8 mouse cellular contexts compared by ENCODE assay signal in genomic region chr15:8097853-8098252, GRCm38 (mm10). TPM values are rescaled to one million over a fixed set of nuclear protein-coding genes. Genes with fewer than 3 reads are reported as not detected.
DNase-seq lines count a peak whose midpoint lies in the region; ATAC-seq lines count a peak whose summit lies in the region.

No protein-coding gene starts in this region.

- peak overlapping the region; percentile 83 for H3K4me3 ChIP-seq in limb, embryonic 13.5 days
- H3K4me3 ChIP-seq in midbrain, embryonic 13.5 days (replicated peaks) = peak overlapping the region; percentile 77

- H3K27me3 ChIP-seq in limb, embryonic 13.5 days = no peaks in the 10 kb centered on the region
- H3K27me3 ChIP-seq in midbrain, embryonic 13.5 days = no peaks in the 10 kb centered on the region

- H3K9ac ChIP-seq in limb, embryonic 13.5 days = no peak overlapping the region
- H3K9ac ChIP-seq in midbrain, embryonic 13.5 days (replicated peaks) = no peak overlapping the region

- no peaks in the 10 kb centered on the region for H3K9me3 ChIP-seq in limb, embryonic 13.5 days
- no peaks in the 10 kb centered on the region for H3K9me3 ChIP-seq in midbrain, embryonic 13.5 days

- H3K27ac ChIP-seq in limb, embryonic 13.5 days = no peak overlapping the region
- H3K27ac ChIP-seq in midbrain, embryonic 13.5 days = no peak overlapping the region

- ATAC-seq in inflammation-experienced regulatory T-cells, adult 6 months = peak; percentile 42
- ATAC-seq in limb, embryonic 13.5 days (ENCODE audit: low FRiP score, low read depth) = no peak
- ATAC-seq in midbrain, embryonic 13.5 days = no peak

- WGBS in limb, embryonic 13.5 days = 25% methylated on average over 7 of the region's 7 CpGs
- WGBS in midbrain, embryonic 13.5 days = 19% methylated on average over 7 of the region's 7 CpGs

- H3K4me2 ChIP-seq in limb, embryonic 13.5 days (replicated peaks) = peak overlapping the region; percentile 64
- peak overlapping the region; percentile 45 for H3K4me2 ChIP-seq in midbrain, embryonic 13.5 days (replicated peaks)

- peaks cover 32% of the 10 kb centered on the region for H3K36me3 ChIP-seq in limb, embryonic 13.5 days
- peaks cover 27% of the 10 kb centered on the region for H3K36me3 ChIP-seq in midbrain, embryonic 13.5 days

- H3K4me1 ChIP-seq in limb, embryonic 13.5 days = peaks cover 4% of the 10 kb centered on the region; the same call in 1 of the 2 replicates
- peaks cover 5% of the 10 kb centered on the region for H3K4me1 ChIP-seq in midbrain, embryonic 13.5 days (replicated peaks)

- peak; percentile 14 for DNase-seq in ovary, postnatal 36 days (ENCODE audit: low spot score)
- DNase-seq in ovary, adult 18-20 months (ENCODE audit: low spot score) = no peak
- DNase-seq in cerebellum, postnatal 10 days = peak; percentile 71 to 80
- peak; percentile 23 to 43 for DNase-seq in frontal cortex, postnatal 25 days (ENCODE audit: low spot score in 2 of 2)
- DNase-seq in spleen, postnatal 10 days (ENCODE audit: low spot score in 2 of 2) = peak; percentile 74 to 90

RNA-seq across cellular contexts. Expression of gene Wdr70, which starts 1.2 kb away (rescaled TPM):
- polyA plus RNA-seq in inflammation-experienced regulatory T-cells, adult 6 months (2017; shearing (Covaris generic)) = 10 to 100 TPM; 30.0 to 36.8 (median 30.3) TPM
- polyA plus RNA-seq in limb, embryonic 13.5 days (2015; fragmentation: Nextera tagmentation; extraction: Ambion mirVana) = 68.6 and 69.0 TPM in 2 replicates
- polyA plus RNA-seq in midbrain, embryonic 13.5 days (2015; fragmentation: Nextera tagmentation; extraction: Ambion mirVana) = 72.6 and 75.5 TPM in 2 replicates

RNA-seq across cellular contexts. Expression of gene Nup155, which starts 11.2 kb away (rescaled TPM):
- 10 to 100 TPM in 2 of 3 experiments, 1 to 10 TPM in 1; 9.6 to 11.9 (median 11.2) TPM for polyA plus RNA-seq in inflammation-experienced regulatory T-cells, adult 6 months (2017; shearing (Covaris generic))
- polyA plus RNA-seq in limb, embryonic 13.5 days (2015; fragmentation: Nextera tagmentation; extraction: Ambion mirVana) = 17.7 and 19.0 TPM in 2 replicates
- 13.5 and 14.5 TPM in 2 replicates for polyA plus RNA-seq in midbrain, embryonic 13.5 days (2015; fragmentation: Nextera tagmentation; extraction: Ambion mirVana)
